Mouse (Mus musculus) frontal cortex, postnatal 14 days (tissue): ENCODE measurements around the gene Vmn1r53.
"Not testable (repeated sequence)": the region's sequence is repeated elsewhere in the genome, so short reads cannot be mapped to it uniquely, and the experiment has no call there.

ENCODE experiments used
- DNase-seq, 2 experiments: peaks; one replicate each; pipeline ENCODE4 v3.0.0; 2022; ENCODE audit warnings: low spot score in 2 of 2

Gene Vmn1r53

DNA sequence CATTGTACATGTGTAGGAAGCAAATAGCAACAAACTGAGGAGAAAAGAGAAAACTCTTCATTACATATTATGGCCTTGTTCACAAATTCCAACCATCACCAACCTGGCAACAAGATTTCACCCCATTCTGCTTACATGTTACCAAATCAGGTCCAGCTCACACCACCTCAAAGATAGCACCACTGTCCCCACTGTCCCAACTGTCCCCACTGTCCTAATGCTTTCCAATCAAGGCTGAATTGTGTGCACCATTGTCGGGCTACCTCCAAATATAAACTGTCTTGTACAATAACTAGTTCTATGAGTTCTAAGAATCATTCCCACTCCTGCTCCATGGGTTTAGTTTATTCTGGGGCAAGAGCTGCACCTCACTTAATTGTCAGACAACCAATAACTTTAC is at the start of gene Vmn1r53:
Gene Vmn1r53 (minus strand): TSS at position 101 of the 400 bp plus-strand sequence.
- no peak for DNase-seq

DNA sequence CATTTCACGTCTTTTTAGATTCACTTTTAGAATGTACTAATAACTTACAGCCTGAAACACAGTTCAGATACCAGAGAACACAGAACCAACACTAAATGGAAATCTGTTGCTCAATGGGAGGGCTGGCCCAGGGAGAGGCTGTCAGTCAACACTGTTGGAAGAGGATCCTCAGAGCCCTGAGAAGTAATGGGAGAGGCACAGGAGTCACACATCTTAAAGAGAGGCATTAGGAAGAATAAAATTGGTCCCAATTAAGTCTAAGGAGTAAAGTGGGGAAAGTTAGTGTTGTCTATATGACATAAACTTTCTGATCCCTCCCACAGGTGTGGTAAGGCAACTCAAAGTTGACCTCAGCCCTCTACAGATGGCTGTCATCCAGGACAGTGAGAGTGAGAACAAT is 21.8 kb upstream of the Vmn1r53 start, which contains the start of gene Vmn1r54:
Gene Vmn1r54 (plus strand): TSS at position 301 of the 400 bp plus-strand sequence.
- DNase-seq, result no peak

DNA sequence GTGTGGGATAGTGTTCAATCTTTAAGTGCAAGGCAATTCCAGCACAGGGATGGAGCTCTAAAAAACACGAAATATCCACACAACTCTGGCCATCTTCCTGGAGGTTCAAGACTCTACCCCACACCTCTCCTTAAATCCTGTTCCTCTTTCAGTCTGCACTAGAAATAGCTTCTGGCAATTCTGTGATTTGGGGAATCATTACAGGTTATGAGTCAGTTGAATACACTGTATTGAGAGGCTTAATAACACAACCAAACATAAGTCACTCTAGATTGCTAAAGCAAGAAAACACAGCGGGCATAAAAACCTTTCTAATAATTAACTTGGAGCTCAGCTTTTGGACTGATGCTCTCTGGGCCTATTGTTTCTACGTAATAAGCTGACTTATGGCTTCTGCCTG is 19.8 kb upstream of the Vmn1r53 start:
- DNase-seq, result no peak

DNA sequence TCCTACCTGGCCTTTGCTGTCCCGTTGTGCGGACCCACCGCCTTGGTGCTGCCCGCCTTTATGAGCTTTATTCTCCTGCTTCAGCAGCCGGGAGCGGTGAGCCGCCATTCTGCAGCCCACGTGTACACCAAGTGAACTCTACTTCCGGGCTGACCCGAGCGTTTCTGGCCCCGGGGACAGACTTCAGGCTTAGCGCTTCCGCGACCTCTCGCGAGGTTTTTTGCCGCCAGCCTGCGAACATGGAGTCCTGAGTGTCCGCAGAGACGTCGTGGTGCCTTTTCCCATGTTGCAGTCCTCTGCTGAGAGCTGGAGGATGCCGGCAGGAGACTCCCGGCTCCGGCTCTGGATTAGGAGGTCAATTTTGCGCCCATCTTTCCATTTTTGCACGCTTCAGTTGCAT is 8.4 kb upstream of the Vmn1r53 start:
- DNase-seq, result no peak

DNA sequence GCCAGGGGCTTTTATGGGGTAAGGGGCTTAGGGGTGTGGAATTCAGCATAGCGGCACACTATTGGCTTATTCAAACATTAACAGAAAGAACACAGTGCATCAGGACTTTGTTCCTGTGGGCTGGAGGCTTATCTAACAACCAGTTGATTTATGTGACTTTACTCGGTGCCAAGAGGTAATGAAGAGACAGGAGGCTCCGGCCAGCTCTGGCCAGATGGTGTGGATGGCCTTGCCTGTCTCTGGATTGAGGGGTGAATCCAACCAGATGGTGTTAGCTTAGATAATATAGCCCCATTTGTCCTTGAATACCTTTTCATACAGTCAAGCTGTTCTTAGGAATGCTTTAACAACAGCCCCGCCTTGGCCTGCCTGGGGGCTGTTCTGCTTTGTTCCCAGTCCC is 7.9 kb upstream of the Vmn1r53 start:
- DNase-seq, result not testable (repeated sequence)

DNA sequence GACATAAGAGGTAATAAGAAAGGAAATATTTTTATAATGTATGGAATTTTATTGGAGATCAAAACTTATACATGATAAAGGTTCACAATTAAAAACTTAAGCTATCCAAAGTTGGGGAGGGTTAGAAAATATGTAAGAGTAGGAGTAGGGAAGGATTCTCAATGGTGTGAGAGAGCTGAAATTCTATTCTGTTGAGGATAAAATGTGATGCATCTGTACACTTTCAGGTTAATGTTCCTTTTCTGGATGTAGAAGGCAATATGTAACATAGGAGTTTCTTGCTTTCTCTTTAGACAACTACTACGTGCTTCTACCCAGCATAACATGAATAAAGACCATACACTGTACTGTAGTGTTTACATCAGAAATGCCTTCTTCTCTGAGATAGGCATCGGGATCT is 21.7 kb downstream of the Vmn1r53 start, which contains the start of gene V1ra8:
Gene V1ra8 (plus strand): TSS at position 301 of the 400 bp plus-strand sequence.
- not testable (repeated sequence) for DNase-seq

DNA sequence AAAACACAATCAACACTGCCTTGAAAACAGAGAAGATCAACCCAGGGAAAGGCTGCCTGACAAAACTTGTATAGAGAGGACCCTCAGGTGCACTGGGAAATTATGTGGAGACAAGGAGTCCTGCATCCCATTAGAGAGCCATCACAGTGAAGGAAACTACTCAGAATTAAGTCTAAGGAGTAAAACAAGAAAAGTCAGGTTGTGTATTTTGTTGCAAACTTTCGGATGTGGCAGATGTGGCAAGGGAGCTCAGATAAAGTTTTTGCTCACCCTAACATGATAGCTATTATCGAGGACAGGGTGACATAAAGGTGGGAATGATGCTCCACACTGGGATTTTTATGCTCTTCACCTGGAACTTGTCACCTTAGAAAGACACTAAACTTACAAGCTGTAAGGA is 49.7 kb downstream of the Vmn1r53 start, which contains the start of gene Vmn1r52:
Gene Vmn1r52 (plus strand): TSS at position 301 of the 400 bp plus-strand sequence.
- no peak for DNase-seq
